ENCODE assay signal across 22 mouse cellular contexts in genomic region chr11:106479619-106480529, GRCm38 (mm10). TPM values are rescaled to one million over a fixed set of nuclear protein-coding genes. Genes with fewer than 3 reads are reported as not detected.
DNase-seq lines count a peak whose midpoint lies in the region; ATAC-seq lines count a peak whose summit lies in the region.
"Had no signal": no experiment of that assay in that cellular context is flagged by ENCODE, and none has a peak within 500 bp of the region (broad histone marks: within the 10 kb centered on the region; RNA-seq: fewer than 3 reads in every experiment).

No protein-coding gene starts in this region.

- no peaks in the 10 kb centered on the region for H3K27me3 ChIP-seq in kidney, embryonic 16.5 days (ENCODE audit: insufficient read depth, low read length)
- no peaks in the 10 kb centered on the region for H3K27me3 ChIP-seq in megakaryocyte, embryonic 14.5 days (replicated peaks)
- no peaks in the 10 kb centered on the region for H3K27me3 ChIP-seq in heart, embryonic 12.5 days (replicated peaks)
- H3K27me3 ChIP-seq in midbrain, embryonic 15.5 days (replicated peaks): no peaks in the 10 kb centered on the region
- H3K27me3 ChIP-seq: midbrain, embryonic 12.5 days had no signal

- H3K9me3 ChIP-seq in kidney, embryonic 16.5 days (ENCODE audit: low read length): no peaks in the 10 kb centered on the region
- no peaks in the 10 kb centered on the region for H3K9me3 ChIP-seq in megakaryocyte, embryonic 14.5 days
- no peaks in the 10 kb centered on the region for H3K9me3 ChIP-seq in heart, embryonic 12.5 days (replicated peaks)
- H3K9me3 ChIP-seq in midbrain, embryonic 15.5 days: no peaks in the 10 kb centered on the region
- H3K9me3 ChIP-seq: embryonic facial prominence, embryonic 10.5 days; midbrain, embryonic 12.5 days had no signal

- no peaks in the 10 kb centered on the region for H3K36me3 ChIP-seq in kidney, embryonic 16.5 days (ENCODE audit: insufficient read depth, low read length)
- H3K36me3 ChIP-seq in megakaryocyte, embryonic 14.5 days (replicated peaks; ENCODE audit: low read length): peaks cover 4% of the 10 kb centered on the region
- H3K36me3 ChIP-seq in heart, embryonic 12.5 days: no peaks in the 10 kb centered on the region
- H3K36me3 ChIP-seq in midbrain, embryonic 15.5 days (replicated peaks): no peaks in the 10 kb centered on the region
- H3K36me3 ChIP-seq: embryonic facial prominence, embryonic 10.5 days; midbrain, embryonic 12.5 days had no signal

- ATAC-seq in kidney, embryonic 16.5 days (ENCODE audit: low FRiP score, low TSS enrichment): no peak
- peak; percentile 27; the same call in 1 of the 2 replicates for ATAC-seq in common myeloid progenitor, adult 5-6 weeks (replicated peaks; ENCODE audit: low read depth, poor library complexity, severe bottlenecking)
- ATAC-seq in heart, embryonic 12.5 days (ENCODE audit: insufficient number of reproducible peaks, low FRiP score): no peak
- ATAC-seq in midbrain, embryonic 15.5 days (replicated peaks): no peak
- ATAC-seq: hindbrain, postnatal 0 days had no signal

- no peak overlapping the region for H3K4me3 ChIP-seq in kidney, embryonic 16.5 days (ENCODE audit: low read length)
- peak overlapping the region; percentile 38 for H3K4me3 ChIP-seq in megakaryocyte, embryonic 14.5 days (replicated peaks)
- H3K4me3 ChIP-seq in heart, embryonic 12.5 days: no peak overlapping the region
- H3K4me3 ChIP-seq in midbrain, embryonic 15.5 days: no peak overlapping the region
- H3K4me3 ChIP-seq: embryonic facial prominence, embryonic 10.5 days; midbrain, embryonic 12.5 days had no signal

- H3K4me1 ChIP-seq in kidney, embryonic 16.5 days (ENCODE audit: insufficient read depth, low read length): no peaks in the 10 kb centered on the region; the same call in 1 of the 2 replicates
- H3K4me1 ChIP-seq in megakaryocyte, embryonic 14.5 days: peaks cover 76% of the 10 kb centered on the region
- peaks cover 7% of the 10 kb centered on the region; the same call in 1 of the 2 replicates for H3K4me1 ChIP-seq in heart, embryonic 12.5 days (replicated peaks)
- peaks cover 5% of the 10 kb centered on the region; the same call in 1 of the 2 replicates for H3K4me1 ChIP-seq in midbrain, embryonic 15.5 days

- H3K27ac ChIP-seq in kidney, embryonic 16.5 days (ENCODE audit: low read length): no peak overlapping the region
- no peak overlapping the region for H3K27ac ChIP-seq in heart, embryonic 12.5 days (ENCODE audit: poor library complexity, severe bottlenecking)
- H3K27ac ChIP-seq in midbrain, embryonic 15.5 days: no peak overlapping the region
- H3K27ac ChIP-seq: embryonic facial prominence, embryonic 10.5 days; hindbrain, postnatal 0 days; liver, embryonic 14.5 days; midbrain, embryonic 12.5 days had no signal

- H3K9ac ChIP-seq in kidney, embryonic 16.5 days (replicated peaks; ENCODE audit: low read length): no peak overlapping the region
- H3K9ac ChIP-seq in heart, embryonic 12.5 days: no peak overlapping the region
- no peak overlapping the region for H3K9ac ChIP-seq in midbrain, embryonic 15.5 days
- H3K9ac ChIP-seq: liver, embryonic 14.5 days; midbrain, embryonic 12.5 days had no signal

- peak; percentile 19 to 24 for DNase-seq in kidney, postnatal 36 days
- DNase-seq in A20 (ENCODE audit: low read depth, low spot score): peak; percentile 69
- DNase-seq in embryo, embryonic 9.5 days (ENCODE audit: extremely low spot score): no peak
- DNase-seq: adrenal gland, adult 2 months; cerebellum, adult 11-12 months; cerebellum, postnatal 25 days; heart, adult 18-20 months; heart, postnatal 4 days; kidney, adult 11 months; kidney, postnatal 14 days; left cerebral cortex, postnatal 4 days; lung, postnatal 36 days; right cerebral cortex, postnatal 4 days had no signal

- H3K4me2 ChIP-seq in kidney, embryonic 16.5 days (replicated peaks; ENCODE audit: low read depth, low read length): no peak overlapping the region
- no peak overlapping the region for H3K4me2 ChIP-seq in heart, embryonic 12.5 days
- H3K4me2 ChIP-seq in midbrain, embryonic 15.5 days: no peak overlapping the region
- H3K4me2 ChIP-seq: midbrain, embryonic 12.5 days had no signal

- WGBS in kidney, embryonic 16.5 days: 81% methylated on average over 9 of the region's 9 CpGs
- WGBS in heart, embryonic 12.5 days: 78% methylated on average over 9 of the region's 9 CpGs
- WGBS in midbrain, embryonic 15.5 days: 91% methylated on average over 9 of the region's 9 CpGs

RNA-seq across cellular contexts. Expression of gene Ern1, which starts 7.8 kb away (rescaled TPM):
- polyA plus RNA-seq in kidney, embryonic 16.5 days (2015; fragmentation: Nextera tagmentation; extraction: Ambion mirVana): 5.4 and 6.8 TPM in 2 replicates
- total RNA-seq in common myeloid progenitor, adult 5-6 weeks (2017): 21.1 and 32.6 TPM in 2 replicates
- 0.86 and 3.0 TPM in 2 replicates for polyA plus RNA-seq in megakaryocyte, embryonic 14.5 days (2012; ENCODE audit: insufficient read depth, low replicate concordance)
- polyA plus RNA-seq in heart, embryonic 12.5 days (2016; fragmentation: Nextera tagmentation; extraction: Ambion mirVana): 5.7 and 6.9 TPM in 2 replicates
- 6.0 and 7.6 TPM in 2 replicates for polyA plus RNA-seq in midbrain, embryonic 15.5 days (2015; fragmentation: Nextera tagmentation; extraction: Ambion mirVana)
